Mouse (Mus musculus) small intestine, adult 2 months (tissue): ENCODE results near the gene Smarce1.

Source experiments
- CTCF ChIP-seq: fragments of 200-500 bp; IDR thresholded peaks from 2 replicates; pipeline ENCODE4 v1.5.1; 2012; ENCODE audit warnings: low read depth, mild to moderate bottlenecking, control low read depth, inconsistent platforms, low read length, moderate library complexity, mixed read lengths; ENCODE audit not compliant: insufficient replicate concordance, insufficient read length; ENCODE audit errors: extremely low read depth
- POLR2A ChIP-seq: fragments of 200-500 bp; IDR thresholded peaks from 2 replicates; pipeline ENCODE4 v1.6.1; 2012; ENCODE audit warnings: low read depth, mild to moderate bottlenecking, control low read depth, inconsistent platforms, low read length, moderate library complexity

DNA sequence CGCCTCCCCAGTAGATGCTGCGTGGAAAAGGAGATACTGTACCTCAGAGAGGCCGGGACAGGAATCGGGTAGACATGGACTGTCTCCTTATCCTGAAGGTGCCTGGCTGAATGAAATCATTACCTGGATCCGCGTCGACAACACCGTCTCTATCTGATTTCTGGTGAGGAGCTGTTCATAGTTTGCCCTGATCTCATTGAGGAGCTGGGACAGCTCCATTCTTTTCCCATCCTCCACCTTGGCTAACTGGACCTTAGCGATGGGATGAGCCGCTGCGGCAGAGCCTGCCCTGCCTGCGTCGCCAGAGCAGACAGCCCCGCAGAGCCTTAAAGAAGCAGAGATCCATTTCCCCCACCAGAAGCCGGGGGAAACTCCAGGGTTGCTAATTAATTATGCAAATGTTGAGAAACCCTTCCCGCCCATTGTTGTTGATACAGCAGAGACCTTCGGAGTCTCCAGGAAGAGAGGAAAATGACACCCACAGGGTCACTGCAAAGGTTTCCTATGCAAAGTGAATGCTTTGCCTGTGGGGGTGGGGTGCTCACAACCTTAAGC, 13.1 kb upstream of the Smarce1 start, which contains the start of gene Krt222:
- TF ChIP-seq CTCF (no peak), POLR2A (no peak)
